Mouse (Mus musculus): ENCODE results near the gene Mgst2.

- TF ChIP-seq CTCF (IDR thresholded peaks at IDR 0.05; ENCODE audit: insufficient read depth, low read depth, low read length) (no peak), POLR2A (IDR thresholded peaks at IDR 0.05; ENCODE audit: insufficient read depth, low read depth, low read length) (no peak)
Observed at GRCm38 (mm10) chr3:51660821-51661276, 689 bp downstream of the Mgst2 start.
